Mouse (Mus musculus) erythroid progenitor cell, adult 5-6 weeks (primary cell): ENCODE measurements around the gene Rassf8. TPM values are rescaled to one million over a fixed set of nuclear protein-coding genes. Genes with fewer than 3 reads are reported as not detected.

Experiments
- ATAC-seq: replicated peaks from 2 replicates; pipeline ENCODE4 v1.8.0; 2016; ENCODE audit warnings: moderate number of reproducible peaks, mild to moderate bottlenecking, moderate TSS enrichment, inconsistent platforms; ENCODE audit not compliant: poor library complexity, low FRiP score, severe bottlenecking
- total RNA-seq, 2 experiments: library from RNA; stranded (forward) in 1 of 2; stranded (reverse) in 1 of 2; fragments of 150-400 nt in 1 of 2; fragments of 186-747, 209-891 nt in 1 of 2; gene quantifications; 2 replicates each; pipeline versions ENCODE4 v1.2.3 to v1.2.4; 2015 to 2017; ENCODE audit warnings: low replicate concordance in 2 of 2

The Rassf8 gene
- total RNA-seq, 2 experiments from 2014 or later, result 1.4 to 3.4 TPM

DNA sequence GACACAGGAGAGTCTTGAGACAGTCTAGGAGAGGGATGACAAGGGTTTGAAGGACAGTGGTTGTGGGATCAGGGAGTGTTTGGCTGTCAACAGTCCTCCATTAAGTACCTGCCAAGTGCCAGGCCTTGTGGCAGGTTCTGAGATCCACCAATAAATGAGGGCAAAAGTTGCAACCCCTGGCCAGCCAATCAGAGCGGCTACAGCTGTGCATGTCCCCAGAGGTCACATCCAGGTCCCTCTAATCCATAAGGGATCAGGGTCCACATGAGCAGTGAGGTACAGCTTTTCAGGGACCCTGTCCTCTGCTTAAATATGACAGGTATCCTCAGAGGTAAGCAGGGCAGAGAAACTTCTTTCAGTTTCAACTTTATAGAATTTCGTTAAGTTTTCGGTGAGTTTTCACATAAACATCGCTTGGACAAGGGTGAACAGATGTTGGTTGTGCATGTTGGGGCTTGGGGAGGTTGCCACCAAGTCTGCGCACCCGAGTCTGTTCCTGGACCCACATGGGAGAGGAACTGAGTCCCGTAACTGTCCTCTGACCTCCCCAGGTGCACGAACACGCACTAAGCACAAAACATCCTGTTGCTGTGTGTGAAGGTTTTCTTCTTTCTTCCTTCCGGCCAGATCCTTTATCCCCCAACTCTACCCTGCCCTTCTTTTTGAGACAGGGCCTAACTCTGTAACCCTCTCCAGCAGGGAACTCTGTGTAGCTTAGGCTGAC is 107.0 kb downstream of the Rassf8 start:
- ATAC-seq, result no peak

DNA sequence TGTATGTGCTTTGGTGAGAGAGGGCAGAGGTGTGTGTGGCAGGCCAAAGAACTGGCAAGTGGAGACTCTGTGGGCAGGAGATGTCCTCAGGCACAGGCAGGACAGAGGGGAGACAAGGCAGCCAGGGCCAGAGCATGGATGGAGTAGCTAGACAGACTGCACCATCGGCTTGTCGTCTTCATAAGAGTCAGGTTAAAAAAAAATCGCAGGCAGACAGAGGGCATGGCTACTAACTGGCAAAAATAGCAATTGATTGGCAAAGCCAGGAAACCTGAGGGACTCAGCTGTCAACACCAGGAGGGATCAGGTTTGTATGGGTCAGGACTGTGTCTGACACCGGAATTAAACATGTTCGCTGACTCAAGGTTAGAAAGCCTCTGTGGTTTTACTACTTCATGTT is 108.2 kb downstream of the Rassf8 start:
- no peak for ATAC-seq

DNA sequence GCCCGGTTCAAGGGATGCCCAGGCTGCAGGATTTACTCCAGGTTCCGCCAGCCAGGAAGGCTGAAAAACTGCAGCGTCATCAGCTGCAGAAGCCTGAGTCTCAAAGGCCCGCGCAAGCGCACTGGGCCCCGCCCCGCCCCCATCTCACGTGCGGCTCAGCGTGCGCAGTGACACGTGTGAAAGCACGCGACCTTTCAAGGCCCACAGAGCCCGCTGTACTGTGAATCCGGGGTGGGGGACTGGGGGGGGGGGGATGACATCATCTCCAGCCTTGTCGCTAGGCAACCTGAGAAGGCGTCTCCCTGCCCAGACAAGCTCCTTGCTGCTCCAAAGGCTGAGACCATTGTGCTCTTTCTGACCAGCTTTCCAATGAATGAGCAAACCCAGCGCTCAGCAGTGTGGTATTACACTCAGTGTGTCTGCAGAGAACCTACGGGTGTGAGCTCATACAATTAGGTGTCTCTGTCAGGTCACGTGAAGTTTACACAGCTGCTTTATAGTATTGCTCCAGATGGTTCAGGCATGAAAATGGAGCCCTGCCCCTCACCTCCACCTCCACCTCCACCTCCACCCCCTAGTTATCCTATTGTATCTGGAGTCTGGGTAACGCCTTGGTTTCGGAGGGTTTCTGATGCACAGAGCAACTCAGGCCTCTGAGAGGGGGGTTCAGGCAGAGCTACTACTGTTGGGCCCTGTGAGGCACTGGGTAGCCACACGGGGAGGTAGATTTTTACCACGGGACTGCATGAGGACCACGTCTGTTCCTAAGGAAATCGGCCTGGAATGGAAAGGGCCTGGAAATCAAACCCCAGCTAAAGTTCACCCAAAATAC is 109.4 kb downstream of the Rassf8 start:
- peak; percentile 56 for ATAC-seq

DNA sequence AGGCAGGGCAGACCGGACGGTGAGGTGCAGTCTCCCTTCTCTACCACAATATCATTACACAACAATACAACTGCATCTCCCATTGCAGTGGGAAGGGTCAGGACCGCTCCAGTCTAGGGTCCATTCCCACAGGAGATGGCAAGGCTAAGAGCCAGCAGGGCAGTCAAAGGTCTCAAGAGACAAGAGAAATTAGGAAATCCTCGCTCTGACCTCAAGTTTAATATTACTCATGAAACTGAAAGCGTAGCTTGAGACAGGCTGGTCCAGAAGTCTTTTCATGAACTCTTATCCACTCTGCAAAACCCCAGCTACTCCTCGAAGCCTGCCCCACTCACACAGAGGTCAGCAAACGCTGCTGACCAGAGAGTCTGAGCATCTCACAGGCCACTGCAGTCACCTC is 110.9 kb downstream of the Rassf8 start:
- ATAC-seq, result no peak

DNA sequence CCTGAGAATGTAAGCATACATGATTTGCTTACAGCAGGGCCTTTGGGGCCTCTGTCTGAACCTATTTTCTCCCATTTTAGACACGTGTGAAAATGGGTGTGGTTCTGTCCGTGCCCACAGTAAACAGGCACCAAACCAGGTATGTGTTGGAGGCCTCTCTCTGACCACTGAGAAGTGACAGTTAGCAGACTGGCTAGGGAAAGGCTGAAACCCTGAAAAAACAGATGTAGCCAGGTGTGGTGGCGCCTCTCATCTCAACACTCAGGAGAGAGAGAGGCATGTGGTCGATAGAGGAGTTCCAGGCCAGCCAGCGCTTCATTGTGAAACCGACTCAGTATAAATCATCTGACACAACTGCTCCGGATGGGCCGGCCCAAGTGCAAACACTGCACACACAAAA is 111.9 kb downstream of the Rassf8 start:
- no peak for ATAC-seq

DNA sequence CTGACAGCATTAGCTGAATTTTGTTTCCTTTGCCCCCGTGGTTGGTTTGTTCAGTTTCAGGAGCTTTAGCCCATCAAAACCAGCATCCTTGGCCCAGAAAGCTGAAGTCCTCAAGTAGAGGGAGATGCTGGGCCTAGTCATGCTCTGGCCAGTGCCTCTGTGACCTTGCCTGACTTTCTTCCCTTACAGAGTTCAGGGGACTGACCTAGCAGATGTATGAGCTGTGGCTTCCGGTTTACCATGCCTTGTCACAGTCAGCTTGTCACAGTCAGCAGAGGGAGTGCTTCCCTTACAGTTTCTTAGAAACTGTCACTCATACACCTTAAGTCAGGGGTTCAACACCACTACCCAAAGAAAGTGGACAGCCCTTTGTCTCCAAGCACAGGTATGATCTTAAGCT is 113.8 kb downstream of the Rassf8 start:
- ATAC-seq, result no peak

DNA sequence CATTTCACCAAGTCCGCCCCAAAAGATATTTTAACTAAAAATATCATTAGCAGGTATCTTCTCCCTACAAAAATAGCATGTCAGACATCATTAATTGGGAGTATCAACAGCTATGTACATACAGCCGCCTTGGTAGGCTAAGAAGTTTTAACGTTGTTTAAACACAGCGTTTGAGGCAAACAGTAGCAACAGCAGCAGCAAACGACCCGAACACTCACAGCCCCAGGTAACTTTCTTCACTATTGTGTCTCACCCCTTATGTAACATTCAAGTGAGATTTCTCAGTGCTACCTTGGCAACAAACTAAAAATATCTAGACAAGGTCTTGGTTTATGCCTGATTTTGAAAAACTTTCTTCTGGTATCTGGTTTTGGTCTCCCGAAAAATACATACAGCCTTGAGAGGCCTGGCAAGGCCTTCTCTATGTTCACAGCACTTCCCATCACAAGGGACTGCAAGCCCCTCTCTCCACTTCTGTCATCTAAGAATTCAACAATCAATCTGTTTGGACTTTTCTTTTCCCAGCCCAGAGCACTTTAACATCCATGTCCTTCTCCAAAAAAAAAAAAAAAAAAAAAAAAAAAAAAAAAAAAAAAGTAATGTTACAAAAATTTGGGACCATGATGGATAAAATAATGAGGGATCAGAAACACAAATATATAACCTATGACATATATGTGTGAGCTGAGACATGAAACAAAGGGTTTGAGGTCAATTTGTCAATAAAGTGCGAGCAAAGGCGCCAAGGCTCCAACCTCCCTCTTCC is 115.1 kb downstream of the Rassf8 start:
- ATAC-seq, result no peak

DNA sequence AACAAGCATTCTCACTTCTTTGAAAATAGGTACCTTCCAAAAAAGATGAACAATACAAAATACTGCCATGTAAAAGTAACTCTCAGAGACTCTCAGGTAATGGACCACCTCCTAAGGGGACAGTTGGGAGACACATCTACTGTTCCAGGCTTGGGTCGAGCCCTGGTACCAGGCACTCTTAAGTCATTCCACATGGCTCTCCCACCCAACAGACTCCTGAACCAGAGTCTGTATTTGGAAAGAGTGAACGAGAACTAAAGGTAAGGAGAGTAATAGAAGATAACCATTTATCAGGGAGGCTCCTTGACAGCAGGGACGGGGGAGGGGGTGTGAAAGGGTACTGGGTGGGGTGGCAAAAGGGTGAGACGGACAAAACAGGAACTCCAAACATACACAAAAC is 115.8 kb downstream of the Rassf8 start:
- ATAC-seq, result no peak

DNA sequence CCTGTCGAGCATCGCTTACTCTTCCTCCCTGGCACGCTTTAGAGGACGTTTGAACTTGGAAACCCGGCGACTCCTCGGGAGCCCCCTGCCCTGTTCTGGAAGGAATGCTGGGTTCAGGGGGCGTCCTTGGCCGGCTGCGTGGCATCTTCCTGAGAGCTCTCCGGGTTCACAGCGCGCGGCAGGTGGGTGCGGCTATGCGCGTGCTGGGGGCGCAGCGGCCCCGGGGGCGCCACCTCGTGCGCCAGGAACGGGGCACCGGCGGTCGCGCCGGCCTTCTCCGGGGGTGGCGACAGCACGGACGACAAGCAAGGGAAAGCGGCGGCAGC is 116.2 kb downstream of the Rassf8 start:
- ATAC-seq, result no peak

DNA sequence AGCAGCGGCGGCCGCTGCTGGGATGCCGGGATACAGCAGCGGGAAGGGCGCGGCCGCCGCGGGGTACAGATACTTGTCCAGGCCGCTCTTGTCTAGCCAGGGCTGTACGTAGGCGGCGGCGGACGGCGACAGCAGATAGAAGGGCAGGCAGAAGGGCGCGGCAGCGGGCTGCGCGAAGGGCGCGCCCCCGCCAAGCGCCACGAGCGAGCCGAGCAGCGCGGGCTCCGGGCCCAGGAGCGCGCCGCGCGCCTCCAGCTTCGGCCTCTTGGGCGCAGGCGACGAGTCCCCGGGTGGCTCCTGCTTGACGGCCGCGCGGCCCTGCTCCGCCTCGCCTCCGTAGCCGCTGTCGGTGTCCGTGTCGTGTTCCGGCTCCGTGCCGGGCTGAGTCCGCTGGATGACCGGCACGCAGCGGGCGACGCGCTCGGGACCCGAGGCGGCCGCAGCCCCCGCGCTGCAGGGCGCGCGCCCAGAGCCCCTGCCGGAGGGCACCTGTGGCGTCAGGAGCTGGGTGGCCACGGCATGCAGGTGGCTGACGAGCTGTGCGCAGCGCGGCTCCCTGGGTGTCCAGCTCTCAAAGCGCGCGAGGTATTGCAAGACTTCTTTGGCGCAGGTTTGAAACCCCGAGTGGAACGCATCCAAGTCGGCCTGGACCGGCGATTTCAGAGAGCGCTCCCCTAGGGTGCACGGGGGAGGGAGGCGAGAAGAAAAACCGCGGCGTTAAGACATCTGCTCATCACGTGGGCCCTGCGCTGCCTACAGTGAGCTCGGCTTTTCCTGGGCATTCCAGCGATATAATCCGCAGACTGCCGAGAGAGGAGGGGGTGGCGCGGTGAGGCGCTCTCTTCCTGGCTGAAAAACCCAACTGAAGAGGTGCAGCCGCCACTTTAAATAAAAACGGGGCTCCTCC is 116.8 kb downstream of the Rassf8 start:
- no peak for ATAC-seq

DNA sequence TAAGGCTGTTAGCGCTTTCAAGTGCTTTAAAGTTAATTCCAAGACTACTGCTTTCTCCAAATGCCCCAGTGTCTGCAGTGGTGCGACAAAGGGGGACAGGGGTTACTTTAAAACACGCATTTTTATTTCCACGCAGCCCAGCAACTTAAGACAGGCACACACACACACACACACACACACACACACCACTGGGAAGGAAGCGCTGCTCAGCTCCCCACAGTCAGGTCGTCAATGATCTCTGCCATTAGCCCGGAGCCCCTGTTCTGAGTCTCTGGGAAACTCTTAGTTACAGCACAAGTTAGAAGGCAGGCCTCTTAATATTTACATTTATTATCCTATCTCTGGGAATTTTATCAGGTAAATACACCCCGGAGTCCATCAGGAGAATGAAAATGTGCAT is 117.6 kb downstream of the Rassf8 start:
- ATAC-seq, result no peak

DNA sequence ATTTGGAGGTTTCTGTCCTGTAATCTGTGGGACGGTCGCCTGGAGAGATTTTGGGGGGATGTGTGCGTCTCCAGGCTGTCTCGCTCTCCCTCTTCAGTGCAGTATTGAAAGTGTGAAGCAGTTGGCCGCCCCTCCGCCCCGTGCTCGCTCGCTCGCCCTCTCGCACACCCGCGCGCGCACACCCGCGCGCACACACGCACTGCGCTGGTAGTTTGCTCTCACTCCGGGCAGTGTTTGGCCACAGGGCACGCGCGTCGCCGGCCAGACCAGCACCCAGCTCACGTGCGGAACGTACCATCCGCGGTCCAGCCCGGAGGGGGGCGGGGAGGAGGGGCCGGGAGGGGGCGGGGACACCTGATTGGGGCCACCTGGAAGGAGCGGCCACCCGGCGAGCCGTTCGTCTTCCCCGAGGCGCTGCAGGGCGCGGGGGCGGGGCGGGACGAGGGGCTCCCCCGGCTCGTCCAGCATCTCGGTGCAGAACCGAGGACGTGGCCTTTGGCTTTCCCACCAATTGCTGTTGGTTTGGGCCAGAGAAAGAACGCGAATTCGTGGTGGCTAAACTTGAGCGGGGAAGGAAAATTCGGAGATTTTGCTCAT is 118.8 kb downstream of the Rassf8 start, which contains the start of gene Bhlhe41:
Gene Bhlhe41, minus strand, starts transcription at position 270 of the 597 bp plus-strand sequence.
- no peak for ATAC-seq

DNA sequence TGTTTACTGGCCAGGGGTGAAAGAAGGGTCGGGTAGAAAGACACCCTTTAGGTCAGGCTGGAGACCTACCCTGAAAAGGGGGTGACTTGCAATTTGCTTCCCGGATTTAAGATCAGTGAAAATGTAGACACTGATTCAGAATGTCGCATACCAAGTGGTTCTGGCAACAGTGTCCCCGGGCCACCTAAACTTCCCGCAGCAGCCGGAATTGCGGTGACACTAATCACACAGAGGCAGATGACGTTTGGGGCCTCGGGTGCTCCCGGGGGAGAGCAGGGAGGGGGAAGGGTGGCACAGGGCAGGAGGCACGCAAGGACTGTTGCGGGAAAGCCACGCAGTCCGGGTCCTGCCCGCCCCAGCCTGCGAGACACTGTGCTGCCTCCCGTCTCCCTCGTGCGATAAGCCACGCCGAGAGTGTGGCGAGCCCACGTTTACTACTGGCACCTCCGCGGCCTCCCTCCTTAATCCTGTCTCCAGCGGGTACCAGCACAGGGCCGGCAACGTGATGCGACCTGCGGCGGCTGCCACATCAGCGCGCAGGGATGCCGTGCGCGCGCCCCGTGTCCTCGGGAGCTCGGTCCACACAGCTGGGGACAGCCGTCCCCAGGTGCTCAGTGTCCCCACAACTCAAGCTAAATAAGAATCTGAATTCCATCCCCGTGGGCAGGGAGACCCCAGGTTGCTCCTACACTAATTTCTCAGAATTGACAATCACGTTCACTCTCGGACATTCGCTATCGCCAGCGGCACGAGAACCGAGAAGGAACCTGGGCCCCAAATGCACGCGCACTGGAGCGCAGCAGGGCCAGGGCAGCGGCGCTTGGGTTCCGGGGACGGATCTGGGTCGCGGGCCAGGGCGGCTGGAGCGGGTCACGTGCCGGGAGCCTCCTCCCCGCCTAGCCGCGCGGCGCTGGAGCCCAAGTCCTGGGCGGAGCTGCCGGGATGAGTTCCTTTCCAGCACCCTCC is 119.6 kb downstream of the Rassf8 start:
- no peak for ATAC-seq

DNA sequence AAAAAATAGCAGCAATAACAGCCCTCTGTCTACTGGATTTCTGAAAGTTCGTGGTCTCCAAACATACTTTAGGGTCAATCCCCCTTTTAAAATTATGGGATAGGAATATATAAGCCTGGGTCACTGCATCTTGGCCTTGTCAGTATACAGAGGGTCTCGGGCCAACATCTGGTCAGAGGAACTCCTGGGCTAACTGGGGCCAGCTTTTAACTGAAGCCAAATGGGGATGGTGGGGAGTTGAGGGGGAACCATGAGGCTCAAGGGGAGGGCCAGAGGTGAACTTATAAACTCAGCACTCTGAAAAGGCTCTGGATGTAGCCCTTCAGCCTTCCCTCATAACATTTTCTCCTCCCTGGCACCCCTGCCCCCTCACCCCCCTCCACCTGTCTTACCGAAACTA is 120.6 kb downstream of the Rassf8 start:
- ATAC-seq, result no peak
